Mouse (Mus musculus) kidney, adult 2 months (tissue): ENCODE measurements around the gene Zfp523. TPM values are rescaled to one million over a fixed set of nuclear protein-coding genes. Genes with fewer than 3 reads are reported as not detected.

Source experiments
- DNase-seq: peaks from one replicate; pipeline ENCODE4 v3.0.0; 2021
- H3K27ac ChIP-seq: fragments of 200-500 bp; 2 replicates; pipeline ENCODE4 v1.5.1; 2012; ENCODE audit warnings: low read depth, low read length, control low read depth, inconsistent platforms; ENCODE audit not compliant: insufficient read depth
- H3K27me3 ChIP-seq: fragments of 200-500 bp; replicated peaks from 2 replicates; pipeline ENCODE4 v1.6.1; 2012; ENCODE audit warnings: mild to moderate bottlenecking, moderate library complexity, low read length, inconsistent platforms; ENCODE audit not compliant: control insufficient read depth, insufficient read depth
- H3K36me3 ChIP-seq: fragments of 200-500 bp; 2 replicates; pipeline ENCODE4 v1.6.1; 2012; ENCODE audit warnings: mild to moderate bottlenecking, moderate library complexity, low read length, inconsistent platforms; ENCODE audit not compliant: control insufficient read depth, insufficient read depth
- H3K4me1 ChIP-seq: fragments of 200-500 bp; 2 replicates; pipeline ENCODE4 v1.6.1; 2011; ENCODE audit warnings: low read length; ENCODE audit not compliant: control insufficient read depth, insufficient read depth
- H3K4me3 ChIP-seq: fragments of 200-500 bp; 2 replicates; pipeline ENCODE4 v1.5.1; 2011; ENCODE audit warnings: mild to moderate bottlenecking, low read depth, low read length, control low read depth; ENCODE audit not compliant: insufficient read depth
- CTCF ChIP-seq: fragments of 200-500 bp; conservative IDR thresholded peaks from 2 replicates; pipeline ENCODE4 v1.5.1; 2011; ENCODE audit warnings: low read depth, mild to moderate bottlenecking, control low read depth, low read length, moderate library complexity, mixed read lengths; ENCODE audit not compliant: insufficient read depth, insufficient read length
- POLR2A ChIP-seq: fragments of 200-500 bp; IDR thresholded peaks from one replicate; pipeline ENCODE4 v1.6.1; 2011; ENCODE audit warnings: low read depth, low read length, control low read depth
- WGBS: fragments of 180-500 bp; shearing (Covaris S2); methylation state at CpG from one replicate; pipeline ENCODE4 v1.1.7; 2018; 5-methylcytosine and 5-hydroxymethylcytosine counted together
- polyA plus RNA-seq: library from polyadenylated mRNA; depleted of rRNA; stranded (reverse); fragments of >200 nt; gene quantifications from 2 replicates; pipeline ENCODE4 v1.2.3, GENCODE M21; 2012

Zfp523 gene
- polyA plus RNA-seq, 1 experiment, result 54.1 TPM

DNA sequence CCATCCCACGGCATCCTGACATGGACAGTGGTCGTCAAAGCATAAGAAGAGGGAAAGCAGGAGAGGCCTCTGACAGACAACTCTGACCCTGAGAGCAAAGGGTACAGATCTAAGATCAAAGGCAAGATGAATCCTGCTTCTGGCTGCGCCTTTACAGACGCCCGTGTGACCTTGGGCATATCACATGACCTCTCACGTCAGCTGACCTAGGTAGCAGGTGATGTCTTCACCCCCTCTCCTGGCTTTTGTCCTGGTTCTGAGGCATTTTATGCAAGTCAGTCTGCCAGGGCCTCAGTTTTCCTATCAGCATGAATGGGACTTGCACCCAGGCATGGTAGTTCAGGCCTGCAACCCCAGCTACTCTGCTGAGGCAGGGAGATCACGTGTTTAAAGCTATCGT, 38.9 kb upstream of the Zfp523 start:
- no peak for DNase-seq

DNA sequence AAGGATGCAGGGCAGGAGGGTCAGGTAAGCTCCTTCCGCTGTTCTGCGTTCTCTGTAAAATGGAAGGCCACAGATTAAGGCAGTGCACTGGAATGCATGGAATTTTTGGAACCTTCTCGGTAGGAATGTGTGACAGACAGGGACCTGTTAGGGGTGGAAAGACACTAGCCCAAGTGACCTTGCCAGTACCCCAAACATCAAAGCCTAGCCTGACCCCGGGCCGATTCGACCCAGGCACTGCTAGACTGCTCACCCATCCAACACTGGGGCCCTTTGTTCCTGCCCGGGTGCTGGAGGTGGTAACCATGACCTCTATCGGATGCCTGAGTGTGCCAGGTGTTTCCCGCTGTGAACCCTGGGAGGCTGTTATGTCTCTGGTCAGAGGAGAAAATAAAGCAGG, 38.2 kb upstream of the Zfp523 start:
- no peaks in the 10 kb centered on the region; the same call in none of the 2 replicates for H3K27me3 ChIP-seq
- no peaks in the 10 kb centered on the region for H3K36me3 ChIP-seq
- H3K4me3 ChIP-seq, result no peak overlapping the region
- TF ChIP-seq CTCF, result no peak
- TF ChIP-seq POLR2A, result no peak
- DNase-seq, result no peak
- H3K27ac ChIP-seq, result no peak overlapping the region
- no peaks in the 10 kb centered on the region for H3K4me1 ChIP-seq
- 62% methylated on average over 9 of the region's 9 CpGs for WGBS

More for the DNA sequence above, 38.9 kb upstream of the Zfp523 start:
- 92% methylated on average over 8 of the region's 8 CpGs for WGBS
- H3K4me3 ChIP-seq, result no peak overlapping the region
- H3K27me3 ChIP-seq, result no peaks in the 10 kb centered on the region; the same call in none of the 2 replicates
- TF ChIP-seq CTCF (no peak), POLR2A (no peak)
- no peaks in the 10 kb centered on the region for H3K36me3 ChIP-seq
- no peak overlapping the region for H3K27ac ChIP-seq
- no peaks in the 10 kb centered on the region for H3K4me1 ChIP-seq

DNA sequence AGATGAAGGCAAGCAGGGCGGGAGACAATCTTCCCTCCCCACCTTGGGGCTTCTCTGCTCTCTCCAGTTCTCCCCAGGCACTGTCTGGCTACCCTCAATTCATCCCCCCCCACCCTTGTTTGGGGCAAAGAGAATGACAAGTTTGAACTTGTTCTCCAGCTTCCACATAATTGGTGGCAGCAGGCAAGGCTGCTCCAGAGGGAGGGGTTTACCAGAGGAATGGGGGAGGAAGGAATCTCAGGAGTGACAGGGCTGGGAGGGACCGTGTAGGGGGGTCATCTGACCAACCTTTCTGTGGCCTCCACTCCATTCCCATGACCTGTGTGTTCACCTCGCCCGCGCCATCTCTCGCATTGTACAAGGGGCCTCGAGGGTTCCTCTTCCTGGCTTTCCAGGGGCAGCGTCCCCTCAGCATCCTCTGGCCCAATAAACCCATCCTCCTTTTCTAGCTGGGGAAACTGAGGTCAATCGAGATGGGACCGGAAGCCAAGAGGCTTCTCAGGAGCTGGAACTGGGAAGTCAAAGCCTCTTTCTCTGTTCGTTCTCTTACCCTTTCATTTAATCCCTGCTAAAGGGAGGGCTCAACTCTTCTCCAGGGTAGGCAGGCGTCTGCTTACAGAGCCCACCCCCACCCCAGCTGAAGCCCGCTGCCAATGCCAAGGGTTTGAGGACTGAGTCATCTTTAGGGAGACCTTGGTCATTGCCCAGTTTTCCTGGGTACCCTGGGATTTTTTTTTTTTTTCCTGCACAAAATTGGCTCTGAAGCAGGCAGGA, 36.3 kb upstream of the Zfp523 start:
- Histone ChIP-seq H3K27ac (no peak overlapping the region), H3K4me3 (no peak overlapping the region), H3K27me3 (no peaks in the 10 kb centered on the region; the same call in none of the 2 replicates), H3K36me3 (no peaks in the 10 kb centered on the region), H3K4me1 (no peaks in the 10 kb centered on the region)
- TF ChIP-seq POLR2A, result no peak
- no peak for TF ChIP-seq CTCF
- DNase-seq, result no peak
- WGBS, result 55% methylated on average over 13 of the region's 13 CpGs

GRCm38 (mm10) chr17:28141205-28141650, 35.7 kb upstream of the Zfp523 start:
- WGBS, result 16% methylated on average over 15 of the region's 15 CpGs
- Histone ChIP-seq H3K36me3 (no peaks in the 10 kb centered on the region), H3K27me3 (no peaks in the 10 kb centered on the region; the same call in none of the 2 replicates), H3K4me3 (no peak overlapping the region), H3K27ac (no peak overlapping the region), H3K4me1 (no peaks in the 10 kb centered on the region)
- DNase-seq, result no peak
- no peak for TF ChIP-seq POLR2A
- TF ChIP-seq CTCF, result no peak

GRCm38 (mm10) chr17:28141771-28142699, 34.9 kb upstream of the Zfp523 start, which contains the start of gene Scube3:
Gene Scube3 (plus strand): TSS chr17:28142141.
- no peaks in the 10 kb centered on the region for H3K36me3 ChIP-seq
- H3K27me3 ChIP-seq, result no peaks in the 10 kb centered on the region; the same call in none of the 2 replicates
- H3K4me3 ChIP-seq, result peak within 1 kb of the TSS; percentile 45
- H3K4me1 ChIP-seq, result no peaks in the 10 kb centered on the region
- DNase-seq, result no peak
- H3K27ac ChIP-seq, result no peak within 1 kb of the TSS
- 1% methylated on average over 66 of the region's 97 CpGs for WGBS
- TF ChIP-seq POLR2A (no peak), CTCF (no peak)

DNA sequence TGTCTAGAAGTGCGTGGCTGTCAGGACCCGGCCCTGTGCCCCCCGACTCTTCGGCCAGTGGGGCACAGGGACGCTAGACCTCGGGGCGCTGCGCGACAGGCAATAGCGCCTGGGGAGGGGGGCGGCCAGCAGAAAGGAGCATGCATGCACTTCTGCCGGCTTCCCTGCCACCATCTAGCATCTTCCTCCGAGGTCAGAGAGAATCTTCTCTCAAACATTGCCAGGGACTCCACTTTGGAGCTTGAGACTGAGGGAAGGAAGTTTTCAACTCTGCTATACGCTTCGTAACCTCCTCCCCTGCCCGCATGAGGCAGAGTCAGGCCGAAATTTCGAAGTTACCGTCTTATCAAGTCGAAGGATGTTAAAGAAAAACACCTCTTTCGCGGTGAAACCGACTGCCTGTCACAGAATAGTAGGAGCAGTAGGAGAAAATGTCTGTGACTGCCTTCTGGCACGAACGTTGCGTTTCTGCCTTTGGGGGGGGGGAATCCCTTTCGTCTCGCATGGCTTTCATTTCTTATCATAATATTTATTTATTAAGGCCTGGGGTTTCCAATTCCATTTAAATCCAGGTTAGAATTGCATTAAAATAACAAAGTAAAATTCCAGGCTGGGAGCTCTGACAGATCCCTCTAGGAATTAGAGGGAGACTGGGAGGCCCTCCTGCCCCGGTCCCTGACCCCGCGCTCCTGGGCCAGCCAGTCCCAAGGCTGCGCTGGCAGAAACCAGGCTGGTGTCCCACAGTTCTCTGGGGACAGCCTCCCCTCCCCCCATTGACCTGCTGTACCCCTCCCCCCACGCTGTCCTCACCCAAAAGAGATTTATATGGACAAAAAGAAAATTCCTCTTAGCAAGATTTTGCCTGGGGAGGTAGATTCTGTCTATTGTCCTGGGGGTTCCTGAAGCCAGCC, 34.0 kb upstream of the Zfp523 start:
- Histone ChIP-seq H3K4me1 (no peaks in the 10 kb centered on the region), H3K4me3 (peak overlapping the region; percentile 45), H3K27me3 (no peaks in the 10 kb centered on the region; the same call in none of the 2 replicates), H3K36me3 (no peaks in the 10 kb centered on the region), H3K27ac (no peak overlapping the region)
- TF ChIP-seq CTCF (no peak), POLR2A (no peak)
- 4% methylated on average over 33 of the region's 33 CpGs for WGBS
- no peak for DNase-seq
